Mouse (Mus musculus): ENCODE measurements around the gene Sptlc2. TPM values are rescaled to one million over a fixed set of nuclear protein-coding genes. Genes with fewer than 3 reads are reported as not detected.

Gene Sptlc2
- polyA plus RNA-seq (2015; fragmentation: Illumina TruSeq; extraction: RNeasy Lipid Tissue Mini Kit (QIAGEN cat#74804); ENCODE audit: insufficient read depth, low replicate concordance) = 102 TPM

GRCm38 (mm10) chr12:87388122-87388774 lies at the start of gene Sptlc2:
Gene Sptlc2, minus strand, starts transcription at chr12:87388355.

GRCm38 (mm10) chr12:87299657-87300440 lies 88.3 kb downstream of the Sptlc2 start, which contains the start of gene Ism2:
Gene Ism2, minus strand, starts transcription at chr12:87299705.

DNA sequence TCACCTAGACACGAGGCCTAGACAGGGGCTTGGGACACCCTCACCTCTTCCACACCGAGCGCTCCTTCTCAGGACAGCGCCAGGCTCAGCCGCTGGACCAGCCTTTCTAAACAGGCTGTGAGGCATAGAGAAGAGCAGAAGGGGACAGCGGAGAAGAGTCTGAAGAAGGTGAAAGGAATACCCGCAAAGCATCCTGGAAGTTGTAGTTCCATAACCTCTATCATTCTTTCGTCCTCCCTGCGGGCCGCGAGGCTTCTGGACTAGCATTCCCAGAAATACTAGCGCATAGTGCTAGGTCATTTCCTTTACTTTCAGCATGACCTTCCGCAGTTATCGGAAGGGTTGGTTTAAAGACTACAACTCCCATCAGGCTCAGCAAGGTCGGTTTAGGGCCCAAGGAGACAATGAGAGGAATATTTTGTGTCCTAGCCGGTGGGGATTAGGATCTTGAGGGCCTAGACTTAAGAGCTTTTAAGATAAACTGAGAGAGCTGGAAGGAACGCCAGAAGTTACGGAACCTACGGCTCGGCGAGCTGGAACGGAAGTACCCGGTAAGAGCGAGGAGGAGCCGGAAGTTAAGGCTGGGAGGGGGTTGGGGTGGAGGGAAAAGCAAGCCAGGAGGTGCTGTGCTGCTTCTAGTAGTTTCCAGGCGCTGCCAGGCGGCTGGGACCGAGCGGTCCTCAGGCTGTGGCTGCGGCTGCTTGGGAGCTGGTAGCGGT lies 121.9 kb downstream of the Sptlc2 start, which contains the start of the genes Vipas39 and Ahsa1:
Vipas39 (minus strand) TSS at position 149 of the 719 bp plus-strand sequence.
Ahsa1 (plus strand) TSS at position 372 of the 719 bp plus-strand sequence.

Other genes with a start within 250 kb of the Sptlc2 start
- 21.3 TPM for gene Gstz1, start 241.2 kb downstream of the Sptlc2 start, polyA plus RNA-seq (2015; fragmentation: Illumina TruSeq; extraction: RNeasy Lipid Tissue Mini Kit (QIAGEN cat#74804); ENCODE audit: insufficient read depth, low replicate concordance)
- 7.1 TPM for gene Pomt2, start 240.4 kb downstream of the Sptlc2 start, polyA plus RNA-seq (2015; fragmentation: Illumina TruSeq; extraction: RNeasy Lipid Tissue Mini Kit (QIAGEN cat#74804); ENCODE audit: insufficient read depth, low replicate concordance)
- gene Samd15, start 188.6 kb downstream of the Sptlc2 start, polyA plus RNA-seq (2015; fragmentation: Illumina TruSeq; extraction: RNeasy Lipid Tissue Mini Kit (QIAGEN cat#74804); ENCODE audit: insufficient read depth, low replicate concordance) = 0.93 TPM
- 40.5 TPM for gene Tmed8, start 187.9 kb downstream of the Sptlc2 start, polyA plus RNA-seq (2015; fragmentation: Illumina TruSeq; extraction: RNeasy Lipid Tissue Mini Kit (QIAGEN cat#74804); ENCODE audit: insufficient read depth, low replicate concordance)
- 13.5 TPM for gene Noxred1, start 149.6 kb downstream of the Sptlc2 start, polyA plus RNA-seq (2015; fragmentation: Illumina TruSeq; extraction: RNeasy Lipid Tissue Mini Kit (QIAGEN cat#74804); ENCODE audit: insufficient read depth, low replicate concordance)
- gene Vipas39, start 122.1 kb downstream of the Sptlc2 start, polyA plus RNA-seq (2015; fragmentation: Illumina TruSeq; extraction: RNeasy Lipid Tissue Mini Kit (QIAGEN cat#74804); ENCODE audit: insufficient read depth, low replicate concordance) = 46.7 TPM
- gene Ahsa1, start 121.9 kb downstream of the Sptlc2 start, polyA plus RNA-seq (2015; fragmentation: Illumina TruSeq; extraction: RNeasy Lipid Tissue Mini Kit (QIAGEN cat#74804); ENCODE audit: insufficient read depth, low replicate concordance) = 183 TPM
- gene Ism2, start 88.7 kb downstream of the Sptlc2 start, polyA plus RNA-seq (2015; fragmentation: Illumina TruSeq; extraction: RNeasy Lipid Tissue Mini Kit (QIAGEN cat#74804); ENCODE audit: insufficient read depth, low replicate concordance) = 0.08 TPM
- 65.2 TPM for gene Slirp, start 55.5 kb upstream of the Sptlc2 start, polyA plus RNA-seq (2015; fragmentation: Illumina TruSeq; extraction: RNeasy Lipid Tissue Mini Kit (QIAGEN cat#74804); ENCODE audit: insufficient read depth, low replicate concordance)
- 51.8 TPM for gene Alkbh1, start 55.7 kb upstream of the Sptlc2 start, polyA plus RNA-seq (2015; fragmentation: Illumina TruSeq; extraction: RNeasy Lipid Tissue Mini Kit (QIAGEN cat#74804); ENCODE audit: insufficient read depth, low replicate concordance)
- gene Snw1, start 83.9 kb upstream of the Sptlc2 start, polyA plus RNA-seq (2015; fragmentation: Illumina TruSeq; extraction: RNeasy Lipid Tissue Mini Kit (QIAGEN cat#74804); ENCODE audit: insufficient read depth, low replicate concordance) = 117 TPM
- not detected for gene Gm5788, start 106.4 kb upstream of the Sptlc2 start, polyA plus RNA-seq (2015; fragmentation: Illumina TruSeq; extraction: RNeasy Lipid Tissue Mini Kit (QIAGEN cat#74804); ENCODE audit: insufficient read depth, low replicate concordance)
- not detected for gene Gm8300, start 126.0 kb upstream of the Sptlc2 start, polyA plus RNA-seq (2015; fragmentation: Illumina TruSeq; extraction: RNeasy Lipid Tissue Mini Kit (QIAGEN cat#74804); ENCODE audit: insufficient read depth, low replicate concordance)
- gene Oog1, start 214.3 kb upstream of the Sptlc2 start, polyA plus RNA-seq (2015; fragmentation: Illumina TruSeq; extraction: RNeasy Lipid Tissue Mini Kit (QIAGEN cat#74804); ENCODE audit: insufficient read depth, low replicate concordance) = not detected
- gene Gm4027, start 230.5 kb upstream of the Sptlc2 start, polyA plus RNA-seq (2015; fragmentation: Illumina TruSeq; extraction: RNeasy Lipid Tissue Mini Kit (QIAGEN cat#74804); ENCODE audit: insufficient read depth, low replicate concordance) = not detected

All from spleen, adult 10 weeks (tissue).